Mouse (Mus musculus) stomach, postnatal 0 days (tissue): ENCODE results near the gene Hcfc1.

Source experiments
- CTCF ChIP-seq: IDR thresholded peaks from 2 replicates; pipeline ENCODE4 v1.5.1; 2016; ENCODE audit warnings: antibody characterized with exemption, low read depth, mild to moderate bottlenecking, moderate library complexity
- EP300 ChIP-seq: optimal IDR thresholded peaks from 2 replicates; pipeline ENCODE3; 2016; ENCODE audit warnings: antibody characterized with exemption

DNA sequence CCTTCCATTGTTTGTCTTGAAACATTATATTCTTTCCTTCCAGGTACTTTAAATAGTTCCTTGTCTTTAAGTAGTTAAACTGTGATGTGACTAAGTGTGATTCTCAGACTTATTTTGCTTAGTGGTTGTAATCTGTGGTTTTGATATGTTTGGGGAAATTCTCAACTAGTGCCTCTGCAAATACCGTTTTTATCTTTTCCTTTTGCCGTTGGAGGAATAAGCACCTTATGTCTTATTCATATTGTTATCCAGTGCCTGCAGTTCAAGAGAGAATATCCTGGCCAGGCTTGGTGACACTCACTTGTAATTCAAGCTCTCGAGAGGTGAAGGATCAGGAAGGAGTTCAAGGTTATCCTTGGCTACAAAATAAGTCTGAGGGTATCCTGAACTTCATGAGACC lies 34.9 kb upstream of the Hcfc1 start:
- TF ChIP-seq CTCF (no peak), EP300 (no peak)
